ENCODE assay signal across 8 mouse cellular contexts in genomic region chr4:155831205-155831766, GRCm38 (mm10). TPM values are rescaled to one million over a fixed set of nuclear protein-coding genes. Genes with fewer than 3 reads are reported as not detected.
DNase-seq lines count a peak whose midpoint lies in the region; ATAC-seq and TF ChIP-seq lines count a peak whose summit lies in the region.

Gene Aurkaip1 (plus strand): TSS chr4:155831272.

- peak within 1 kb of the TSS; percentile 91 for H3K27ac ChIP-seq in bone marrow, adult 2 months (ENCODE audit: control insufficient read depth, insufficient read depth, low read depth, low read length, poor library complexity)
- peak within 1 kb of the TSS; percentile 93 for H3K27ac ChIP-seq in embryonic facial prominence, embryonic 15.5 days (replicated peaks)
- H3K27ac ChIP-seq in limb, embryonic 14.5 days (replicated peaks; ENCODE audit: low read depth, low read length) = peak within 1 kb of the TSS; percentile 75
- H3K27ac ChIP-seq in midbrain, postnatal 0 days (ENCODE audit: low read depth, low read length) = peak within 1 kb of the TSS; percentile 78

- H3K9ac ChIP-seq in embryonic facial prominence, embryonic 15.5 days = peak within 1 kb of the TSS; percentile 78
- H3K9ac ChIP-seq in limb, embryonic 14.5 days (ENCODE audit: low read depth, low read length, severe bottlenecking) = peak within 1 kb of the TSS; percentile 76
- peak within 1 kb of the TSS; percentile 79 for H3K9ac ChIP-seq in midbrain, postnatal 0 days (replicated peaks; ENCODE audit: low read length, poor library complexity, severe bottlenecking)

- peak; percentile 79; the same call in 1 of the 2 replicates for TF ChIP-seq POLR2A in bone marrow, adult 2 months (IDR thresholded peaks at IDR 0.05; ENCODE audit: borderline replicate concordance, control insufficient read depth, low read depth, low read length)
- peak; percentile 43; the same call in 1 of the 2 replicates for TF ChIP-seq POLR2A in limb, embryonic 14.5 days (IDR thresholded peaks at IDR 0.05; ENCODE audit: borderline replicate concordance, extremely low read depth, insufficient read depth, insufficient read length)

- H3K36me3 ChIP-seq in embryonic facial prominence, embryonic 15.5 days = peaks cover 24% of the 10 kb centered on the region
- peaks cover 26% of the 10 kb centered on the region for H3K36me3 ChIP-seq in limb, embryonic 14.5 days (ENCODE audit: control insufficient read depth, insufficient read depth, low read length)
- H3K36me3 ChIP-seq in midbrain, postnatal 0 days (ENCODE audit: insufficient read depth, low read length) = peaks cover 18% of the 10 kb centered on the region

- peak within 1 kb of the TSS; percentile 96 for H3K4me3 ChIP-seq in bone marrow, adult 2 months (replicated peaks; ENCODE audit: control insufficient read depth, low read depth, low read length)
- H3K4me3 ChIP-seq in embryonic facial prominence, embryonic 15.5 days (replicated peaks) = peak within 1 kb of the TSS; percentile 67
- H3K4me3 ChIP-seq in limb, embryonic 14.5 days (replicated peaks; ENCODE audit: low read length) = peak within 1 kb of the TSS; percentile 83
- H3K4me3 ChIP-seq in midbrain, postnatal 0 days (ENCODE audit: low read depth, low read length) = peak within 1 kb of the TSS; percentile 79

- peak; percentile 93 for TF ChIP-seq CTCF in bone marrow, adult 2 months (IDR thresholded peaks at IDR 0.05; ENCODE audit: control insufficient read depth, insufficient read depth, low read length)
- TF ChIP-seq CTCF in midbrain, postnatal 0 days (IDR thresholded peaks at IDR 0.05) = peak; percentile 92

- H3K4me2 ChIP-seq in embryonic facial prominence, embryonic 15.5 days (replicated peaks) = peak within 1 kb of the TSS; percentile 78
- peak within 1 kb of the TSS; percentile 90 for H3K4me2 ChIP-seq in limb, embryonic 14.5 days (replicated peaks; ENCODE audit: low read depth, low read length, severe bottlenecking)
- peak within 1 kb of the TSS; percentile 96 for H3K4me2 ChIP-seq in midbrain, postnatal 0 days (ENCODE audit: low read depth, low read length, poor library complexity, severe bottlenecking)

- H3K4me1 ChIP-seq in bone marrow, adult 2 months (ENCODE audit: control insufficient read depth, insufficient read depth, low read length) = peaks cover 4% of the 10 kb centered on the region
- H3K4me1 ChIP-seq in embryonic facial prominence, embryonic 15.5 days = peaks cover 29% of the 10 kb centered on the region
- peaks cover 15% of the 10 kb centered on the region for H3K4me1 ChIP-seq in limb, embryonic 14.5 days (ENCODE audit: control insufficient read depth, insufficient read depth, low read length)
- peaks cover 4% of the 10 kb centered on the region; the same call in 1 of the 2 replicates for H3K4me1 ChIP-seq in midbrain, postnatal 0 days (ENCODE audit: insufficient read depth, low read length)

- H3K27me3 ChIP-seq in embryonic facial prominence, embryonic 15.5 days = no peaks in the 10 kb centered on the region
- no peaks in the 10 kb centered on the region for H3K27me3 ChIP-seq in limb, embryonic 14.5 days (ENCODE audit: control insufficient read depth, insufficient read depth, low read length)
- H3K27me3 ChIP-seq in midbrain, postnatal 0 days (ENCODE audit: insufficient read depth, low read length) = no peaks in the 10 kb centered on the region

- peak; percentile 97 for DNase-seq in 416B (ENCODE audit: low read depth)
- peak; percentile 91 for DNase-seq in heart, adult 8-10 months (ENCODE audit: low spot score)
- DNase-seq in kidney, adult 9 months = peak; percentile 96
- peak; percentile 94 for DNase-seq in limb, embryonic 14.5 days (ENCODE audit: low spot score)
- DNase-seq in midbrain, postnatal 0 days (ENCODE audit: low spot score) = peak; percentile 98
- DNase-seq in spleen, postnatal 14 days (ENCODE audit: low spot score in 2 of 2) = peak; percentile 94 to 97

- under 1% methylated on average over 49 of the region's 49 CpGs for WGBS in bone marrow, adult 2 months
- under 1% methylated on average over 49 of the region's 49 CpGs for whole genome bisulfite sequencing in embryonic facial prominence, embryonic 15.5 days
- WGBS in limb, embryonic 14.5 days = 0% methylated on average over 45 of the region's 49 CpGs
- under 1% methylated on average over 49 of the region's 49 CpGs for whole genome bisulfite sequencing in midbrain, postnatal 0 days

- H3K9me3 ChIP-seq in embryonic facial prominence, embryonic 15.5 days (replicated peaks) = no peaks in the 10 kb centered on the region
- no peaks in the 10 kb centered on the region for H3K9me3 ChIP-seq in limb, embryonic 14.5 days (ENCODE audit: control insufficient read depth, low read length)
- no peaks in the 10 kb centered on the region for H3K9me3 ChIP-seq in midbrain, postnatal 0 days (ENCODE audit: low read length)

- peak; percentile 92 for ATAC-seq in embryonic facial prominence, embryonic 15.5 days (ENCODE audit: insufficient number of reproducible peaks, low FRiP score, low TSS enrichment, low read depth)
- peak; percentile 90 for ATAC-seq in limb, embryonic 14.5 days (ENCODE audit: low FRiP score, low read depth)
- peak; percentile 92 for ATAC-seq in midbrain, postnatal 0 days (ENCODE audit: low FRiP score)

RNA-seq across cellular contexts. Expression of gene Aurkaip1, which starts in this region (rescaled TPM):
- polyA plus RNA-seq in bone marrow, adult 2 months (2011; ENCODE audit: insufficient read depth, insufficient read length, low replicate concordance, missing spikeins) = 53.9 and 114 TPM in 2 replicates
- 142 TPM in 2 replicates for polyA plus RNA-seq in embryonic facial prominence, embryonic 15.5 days (2015; fragmentation: Nextera tagmentation; extraction: Ambion mirVana)
- 100 to 1,000 TPM; 112 to 128 (median 117) TPM for total RNA-seq in heart, adult 8-10 months (2022)
- polyA plus RNA-seq in limb, embryonic 14.5 days (2012; rRNA removed) = 112 and 114 TPM in 2 replicates
- polyA plus RNA-seq in limb, embryonic 14.5 days (2014; fragmentation: Nextera tagmentation; extraction: Ambion mirVana) = 126 and 129 TPM in 2 replicates
- total RNA-seq in midbrain, postnatal 0 days (2014; rRNA removed) = 90.9 and 102 TPM in 2 replicates
- polyA plus RNA-seq in midbrain, postnatal 0 days (2015; fragmentation: Nextera tagmentation; extraction: Ambion mirVana) = 155 and 158 TPM in 2 replicates

Comparison
In these comparisons a context has a peak if more than half of its experiments do, and no peak if none do; other contexts are left out.
1. Peak in every context shown above with its lines: DNase-seq, ATAC-seq, H3K4me3 ChIP-seq and H3K27ac ChIP-seq.